Mouse (Mus musculus) embryonic facial prominence, embryonic 14.5 days (tissue): ENCODE measurements around the gene Arhgap1. TPM values are rescaled to one million over a fixed set of nuclear protein-coding genes. Genes with fewer than 3 reads are reported as not detected.
"Not testable (repeated sequence)": the region's sequence is repeated elsewhere in the genome, so short reads cannot be mapped to it uniquely, and the experiment has no call there.

Source experiments
- ATAC-seq: fragments of 200-750 bp; cut with Nextera tagmentation; 2 replicates; pipeline ENCODE4 v1.8.0; 2017; ENCODE audit warnings: low read depth, moderate number of reproducible peaks, moderate TSS enrichment
- DNase-seq: peaks from one replicate; pipeline ENCODE4 v3.0.0-alpha.2; 2015; ENCODE audit warnings: low spot score
- H3K27ac ChIP-seq: fragments of 300-500 bp; sonication (generic); replicated peaks from 2 replicates; pipeline ENCODE4 v1.5.1; 2014; ENCODE audit warnings: low read depth, mild to moderate bottlenecking, low read length, moderate library complexity
- H3K27me3 ChIP-seq: fragments of 300-500 bp; sonication (generic); replicated peaks from 2 replicates; pipeline ENCODE4 v1.6.1; 2014; ENCODE audit warnings: low read length; ENCODE audit not compliant: control insufficient read depth, insufficient read depth
- H3K36me3 ChIP-seq: fragments of 300-500 bp; sonication (generic); 2 replicates; pipeline ENCODE4 v1.6.1; 2014; ENCODE audit warnings: low read length, mixed read lengths; ENCODE audit not compliant: control insufficient read depth, insufficient read depth
- H3K4me1 ChIP-seq: fragments of 300-500 bp; sonication (generic); 2 replicates; pipeline ENCODE4 v1.6.1; 2014; ENCODE audit warnings: antibody characterized with exemption, low read length; ENCODE audit not compliant: control insufficient read depth, insufficient read depth
- H3K4me2 ChIP-seq: fragments of 300-500 bp; sonication (generic); 2 replicates; pipeline ENCODE4 v1.6.1; 2014; ENCODE audit warnings: low read depth, mild to moderate bottlenecking, low read length, moderate library complexity, mixed read lengths
- H3K4me3 ChIP-seq: fragments of 300-500 bp; sonication (generic); 2 replicates; pipeline ENCODE4 v1.5.1; 2014; ENCODE audit warnings: low read depth, mild to moderate bottlenecking, low read length
- H3K9ac ChIP-seq: fragments of 300-500 bp; sonication (generic); 2 replicates; pipeline ENCODE4 v1.6.1; 2014; ENCODE audit warnings: low read depth, mild to moderate bottlenecking, low read length, moderate library complexity, mixed read lengths
- H3K9me3 ChIP-seq: fragments of 300-500 bp; sonication (generic); 2 replicates; pipeline ENCODE4 v1.6.1; 2016; ENCODE audit warnings: low read length; ENCODE audit not compliant: control insufficient read depth
- WGBS: fragments of 180-500 bp; shearing (Covaris S2); extraction: QIAGEN DNeasy Blood & Tissue Kit; methylation state at CpG from one replicate; pipeline ENCODE4 v1.1.7; 2014; 5-methylcytosine and 5-hydroxymethylcytosine counted together
- polyA plus RNA-seq: library from polyadenylated mRNA; unstranded; fragments of >200 nt; fragmentation: Nextera tagmentation; extraction: Ambion mirVana; gene quantifications from 2 replicates; pipeline ENCODE4 v1.2.1, GENCODE M21; 2014

The Arhgap1 gene
- 117 and 120 TPM in 2 replicates for polyA plus RNA-seq

DNA sequence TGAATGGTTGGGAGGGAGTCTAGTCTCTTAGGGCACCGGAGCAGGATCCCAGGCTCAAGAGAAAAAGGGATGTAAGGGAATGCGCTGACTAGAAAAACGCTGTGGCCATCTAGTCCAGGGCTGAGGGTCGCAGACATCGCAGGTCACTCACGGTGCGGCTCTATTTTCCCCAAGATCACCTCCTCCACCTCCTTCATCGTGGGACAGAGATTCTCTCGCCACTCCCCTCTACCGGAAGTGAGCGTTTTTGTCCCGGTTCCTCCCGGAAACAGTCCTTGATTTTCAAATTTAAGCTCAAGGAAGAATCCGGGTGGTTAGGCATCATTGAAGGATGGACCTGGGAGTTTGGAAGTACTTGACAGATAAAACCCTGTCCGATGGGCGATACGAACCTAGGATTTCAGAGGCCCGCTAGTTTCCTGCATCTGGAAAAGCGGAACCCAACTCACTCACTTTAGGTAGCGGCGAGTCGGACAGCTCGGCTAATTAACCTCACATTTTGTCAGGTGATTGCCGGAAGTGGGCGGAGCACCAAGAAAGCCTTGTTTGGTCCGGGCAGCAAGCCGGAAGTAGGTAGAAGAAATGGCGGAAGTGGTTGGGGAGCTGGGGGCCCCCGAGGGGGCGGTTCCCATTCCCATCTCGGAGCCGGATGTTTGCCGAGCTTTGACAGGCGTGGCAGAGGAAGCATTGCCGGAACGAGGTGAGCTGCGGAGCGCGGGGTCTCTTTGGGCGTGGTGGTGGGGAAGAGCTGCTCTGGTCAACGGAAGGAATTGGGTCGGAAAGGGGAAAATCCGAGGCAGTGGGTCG is at the start of gene Arhgap1, which contains the start of gene Zfp408:
Gene Arhgap1, plus strand, starts transcription at position 308 of the 807 bp plus-strand sequence.
Gene Zfp408, minus strand, starts transcription at position 239 of the 807 bp plus-strand sequence.
- H3K36me3 ChIP-seq = peaks cover 48% of the 10 kb centered on the region
- under 1% methylated on average over 43 of the region's 44 CpGs for WGBS

DNA sequence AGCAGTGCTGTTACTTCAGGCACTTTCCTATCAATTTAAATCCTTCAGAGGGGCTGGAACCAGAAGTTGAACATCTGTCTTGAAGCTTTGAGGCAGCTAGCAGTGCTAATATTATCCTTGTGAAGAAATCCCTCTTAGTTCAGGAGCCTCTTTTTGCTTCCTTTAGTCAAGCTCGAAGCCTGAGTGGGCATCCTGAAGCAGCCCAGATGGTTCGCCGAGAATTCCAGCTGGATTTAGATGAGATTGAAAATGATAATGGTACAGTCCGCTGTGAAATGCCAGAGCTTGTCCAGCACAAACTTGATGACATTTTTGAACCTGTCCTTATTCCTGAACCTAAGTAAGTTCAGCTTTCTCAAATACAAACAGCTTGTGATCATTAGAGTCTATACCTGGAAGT is 49.2 kb upstream of the Arhgap1 start:
- H3K27me3 ChIP-seq = no peaks in the 10 kb centered on the region
- no peak overlapping the region for H3K27ac ChIP-seq
- no peaks in the 10 kb centered on the region for H3K4me1 ChIP-seq
- no peak overlapping the region for H3K4me3 ChIP-seq
- DNase-seq (no peak), ATAC-seq (no peak)
- H3K9me3 ChIP-seq = no peaks in the 10 kb centered on the region
- H3K36me3 ChIP-seq = peaks cover 92% of the 10 kb centered on the region
- no peak overlapping the region for H3K4me2 ChIP-seq
- 96% methylated on average over 4 of the region's 4 CpGs for WGBS
- no peak overlapping the region for H3K9ac ChIP-seq

More for the DNA sequence above, at the start of gene Arhgap1, which contains the start of gene Zfp408:
- Histone ChIP-seq H3K4me1 (peaks cover 13% of the 10 kb centered on the region), H3K9me3 (no peaks in the 10 kb centered on the region), H3K4me2 (peak within 1 kb of the TSS; percentile 84), H3K27ac (peak within 1 kb of the TSS; percentile 89), H3K4me3 (peak within 1 kb of the TSS; percentile 77), H3K27me3 (no peaks in the 10 kb centered on the region), H3K9ac (peak within 1 kb of the TSS; percentile 86)
- DNase-seq (peak; percentile 99), ATAC-seq (peak; percentile 96)

DNA sequence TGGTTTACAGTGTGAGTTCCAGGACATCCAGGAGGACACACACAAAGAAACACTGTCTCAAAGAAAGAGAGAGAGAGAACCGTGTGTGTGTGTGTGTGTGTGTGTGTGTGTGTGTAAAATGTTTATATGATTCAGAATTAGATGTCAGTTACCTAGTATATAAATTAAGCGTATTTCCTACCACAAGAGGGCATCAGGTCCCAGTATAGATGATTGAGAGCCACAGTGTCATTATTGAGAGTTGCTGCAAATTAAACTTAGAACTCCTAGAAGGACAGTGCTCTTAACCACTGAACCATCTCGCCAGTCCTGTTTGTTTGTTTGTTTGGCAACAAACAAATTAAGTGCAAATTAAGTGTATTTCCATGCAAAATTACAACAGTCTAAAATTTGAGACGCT is 47.3 kb upstream of the Arhgap1 start:
- H3K9me3 ChIP-seq = no peaks in the 10 kb centered on the region
- H3K4me2 ChIP-seq = no peak overlapping the region
- WGBS = 86% methylated on average over 4 of the region's 4 CpGs

DNA sequence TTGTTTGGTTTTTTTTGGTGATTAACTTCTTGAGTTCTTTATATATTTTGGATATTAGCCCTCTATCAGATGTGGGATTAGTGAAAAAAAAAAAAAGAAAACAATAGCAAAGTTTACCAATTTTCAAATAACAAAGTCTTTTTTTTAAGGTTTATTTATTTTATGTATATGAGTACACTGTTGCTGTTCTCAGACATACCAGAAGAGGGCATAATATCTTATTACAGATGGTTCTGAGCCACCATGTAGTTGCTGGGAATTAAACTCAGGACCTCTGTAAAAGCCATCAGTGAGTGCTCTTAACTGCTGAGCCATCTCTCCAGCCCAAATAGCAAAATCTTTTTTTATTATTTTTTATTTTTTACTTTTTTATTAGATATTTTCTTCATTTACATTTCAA is 40.3 kb upstream of the Arhgap1 start:
- DNase-seq, ATAC-seq: not testable (repeated sequence)
- peaks cover 66% of the 10 kb centered on the region for H3K36me3 ChIP-seq

More for the DNA sequence above, 47.3 kb upstream of the Arhgap1 start:
- no peak overlapping the region for H3K4me3 ChIP-seq
- H3K4me1 ChIP-seq = no peaks in the 10 kb centered on the region
- H3K27me3 ChIP-seq = no peaks in the 10 kb centered on the region
- ATAC-seq (no peak), DNase-seq (peak; percentile 10)
- no peak overlapping the region for H3K27ac ChIP-seq
- H3K36me3 ChIP-seq = peaks cover 89% of the 10 kb centered on the region
- H3K9ac ChIP-seq = no peak overlapping the region

DNA sequence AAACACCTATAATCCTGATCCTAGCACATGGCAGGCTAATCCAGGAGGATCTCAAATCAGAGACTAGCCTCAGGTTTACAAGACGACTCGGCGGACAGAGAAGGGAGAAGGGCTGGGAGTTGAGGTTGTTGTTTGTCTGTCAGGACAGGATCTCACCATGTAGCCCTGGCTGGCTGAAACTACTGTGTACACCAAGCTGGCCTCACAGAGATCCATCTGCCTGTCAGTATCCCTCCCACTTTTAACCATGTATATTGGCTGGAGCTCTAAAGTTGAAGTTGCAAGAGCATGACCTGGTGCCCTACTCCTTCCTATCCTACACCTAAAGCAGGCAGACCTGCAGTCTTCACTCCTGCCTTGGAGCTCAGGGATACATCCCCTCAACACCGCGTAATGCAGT is 27.3 kb upstream of the Arhgap1 start:
- Histone ChIP-seq H3K4me2 (no peak overlapping the region), H3K27ac (no peak overlapping the region), H3K4me1 (no peaks in the 10 kb centered on the region), H3K9me3 (no peaks in the 10 kb centered on the region), H3K27me3 (no peaks in the 10 kb centered on the region), H3K36me3 (peaks cover 62% of the 10 kb centered on the region), H3K4me3 (no peak overlapping the region), H3K9ac (no peak overlapping the region)
- no peak for ATAC-seq
- WGBS = 90% methylated on average over 5 of the region's 5 CpGs
- DNase-seq = no peak

More for the DNA sequence above, 40.3 kb upstream of the Arhgap1 start:
- not testable (repeated sequence) for H3K4me1 ChIP-seq, H3K4me2 ChIP-seq, H3K27me3 ChIP-seq, H3K9ac ChIP-seq, H3K27ac ChIP-seq, H3K4me3 ChIP-seq, H3K9me3 ChIP-seq

DNA sequence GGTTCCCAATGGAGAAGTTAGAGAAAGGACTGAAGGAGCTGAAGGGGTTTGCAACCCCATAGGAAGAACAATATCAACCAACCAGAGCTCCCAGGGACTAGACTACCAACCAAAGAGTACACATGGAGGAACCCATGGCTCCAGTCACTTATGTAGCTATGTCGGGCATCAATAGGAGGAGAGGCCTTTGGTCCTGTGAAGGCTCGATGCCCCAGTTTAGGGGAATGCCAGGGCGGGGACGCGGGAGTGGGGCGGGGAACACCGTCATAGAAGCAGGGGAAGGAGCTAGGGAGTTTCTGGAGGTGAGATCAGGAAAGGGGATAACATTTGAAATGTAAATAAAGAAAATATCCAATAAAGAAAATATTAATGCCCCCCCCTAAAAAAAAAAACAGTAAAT is 26.3 kb upstream of the Arhgap1 start:
- 90% methylated on average over 7 of the region's 7 CpGs for WGBS
- H3K27ac ChIP-seq, DNase-seq, ATAC-seq, H3K9me3 ChIP-seq, H3K4me1 ChIP-seq, H3K27me3 ChIP-seq, H3K4me3 ChIP-seq, H3K9ac ChIP-seq, H3K4me2 ChIP-seq: not testable (repeated sequence)
- peaks cover 52% of the 10 kb centered on the region for H3K36me3 ChIP-seq

DNA sequence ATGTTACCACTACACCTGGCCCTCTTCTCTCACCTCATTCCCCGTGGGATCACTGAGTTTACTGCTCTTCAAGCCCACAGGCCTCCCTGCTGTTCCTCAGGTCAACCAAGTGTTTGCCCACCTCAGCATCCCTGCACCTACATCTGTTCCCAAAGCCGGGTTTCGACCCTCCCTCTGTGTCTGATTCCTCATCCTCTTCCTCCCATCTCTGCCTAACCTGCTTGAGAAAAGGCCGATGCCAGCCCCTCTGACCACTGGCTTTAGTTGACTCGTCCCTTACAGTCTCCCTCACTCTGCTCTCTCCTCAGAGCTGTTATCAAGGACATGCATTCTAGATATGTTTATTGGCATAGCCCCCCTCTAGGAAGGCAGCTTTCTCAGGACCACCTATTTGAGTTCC is 22.2 kb upstream of the Arhgap1 start:
- no peaks in the 10 kb centered on the region for H3K4me1 ChIP-seq
- DNase-seq = no peak

DNA sequence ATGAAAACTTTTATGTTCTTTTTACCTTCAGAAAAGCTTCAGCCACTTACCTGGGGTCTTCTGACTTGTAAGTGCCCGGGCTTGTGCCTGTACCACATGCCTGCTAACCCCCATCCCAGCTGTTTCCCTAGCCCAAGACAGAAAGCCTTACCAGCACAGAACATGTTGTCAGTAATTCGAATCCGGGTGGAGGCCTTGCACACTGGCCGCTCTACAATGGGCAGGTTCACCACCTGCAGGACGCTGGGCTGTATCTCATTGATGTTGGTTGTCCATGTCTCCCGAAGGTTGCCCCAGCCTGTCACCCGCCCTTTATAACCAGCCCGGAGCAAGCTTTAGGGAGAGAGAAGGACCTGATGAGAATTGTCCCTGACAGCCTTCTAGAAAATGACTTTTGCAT is 21.5 kb upstream of the Arhgap1 start:
- Histone ChIP-seq H3K27ac (no peak overlapping the region), H3K4me3 (no peak overlapping the region), H3K27me3 (no peaks in the 10 kb centered on the region), H3K4me1 (no peaks in the 10 kb centered on the region), H3K9me3 (no peaks in the 10 kb centered on the region), H3K36me3 (peaks cover 5% of the 10 kb centered on the region; the same call in 1 of the 2 replicates), H3K9ac (no peak overlapping the region), H3K4me2 (no peak overlapping the region)
- ATAC-seq = no peak
- WGBS = 83% methylated on average over 8 of the region's 8 CpGs
- DNase-seq = no peak

More for the DNA sequence above, 22.2 kb upstream of the Arhgap1 start:
- 66% methylated on average over 5 of the region's 5 CpGs for WGBS
- no peaks in the 10 kb centered on the region for H3K9me3 ChIP-seq
- ATAC-seq = no peak
- H3K4me3 ChIP-seq = no peak overlapping the region
- H3K27ac ChIP-seq = no peak overlapping the region
- no peak overlapping the region for H3K4me2 ChIP-seq
- H3K36me3 ChIP-seq = peaks cover 12% of the 10 kb centered on the region
- H3K9ac ChIP-seq = no peak overlapping the region
- no peaks in the 10 kb centered on the region for H3K27me3 ChIP-seq

DNA sequence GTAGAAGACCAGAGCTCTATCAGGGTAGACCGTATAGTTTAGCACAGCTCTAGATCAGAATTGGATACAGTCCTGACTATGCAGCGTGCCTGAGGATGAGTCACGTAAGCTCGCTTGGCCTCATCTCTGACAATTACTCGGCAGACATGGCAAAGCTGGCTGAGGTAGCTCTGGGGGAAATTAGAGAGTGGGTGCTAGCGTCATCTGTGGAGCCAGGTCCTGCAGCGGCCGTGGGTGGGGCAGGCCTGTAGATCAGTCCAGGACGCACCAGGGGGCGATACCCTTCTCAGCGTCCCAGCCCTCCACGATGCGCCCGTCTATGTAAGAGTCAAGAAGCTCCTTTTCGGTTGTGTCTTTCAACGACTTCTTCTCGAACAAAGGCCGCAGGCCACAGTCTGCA is 20.0 kb upstream of the Arhgap1 start:
- Histone ChIP-seq H3K9me3 (no peaks in the 10 kb centered on the region), H3K4me1 (no peaks in the 10 kb centered on the region), H3K27ac (no peak overlapping the region), H3K27me3 (no peaks in the 10 kb centered on the region), H3K4me3 (no peak overlapping the region), H3K36me3 (no peaks in the 10 kb centered on the region), H3K4me2 (no peak overlapping the region), H3K9ac (no peak overlapping the region)
- no peak for ATAC-seq
- no peak for DNase-seq
- WGBS = 80% methylated on average over 18 of the region's 18 CpGs
